Mouse (Mus musculus): ENCODE measurements around the gene Psmd14.

- TF ChIP-seq POLR2A (IDR thresholded peaks at IDR 0.05; ENCODE audit: low read depth, low read length) (no peak), CTCF (conservative IDR thresholded peaks at IDR 0.05; ENCODE audit: insufficient read depth, insufficient read length, low read depth, low read length) (no peak)
Observed at GRCm38 (mm10) chr2:61709570-61709969, 1.9 kb upstream of the Psmd14 start.
